Mouse (Mus musculus): ENCODE measurements around the gene Wwp2. TPM values are rescaled to one million over a fixed set of nuclear protein-coding genes. Genes with fewer than 3 reads are reported as not detected.

Gene Wwp2
- polyA plus RNA-seq, 1 experiment = 39.5 TPM

DNA sequence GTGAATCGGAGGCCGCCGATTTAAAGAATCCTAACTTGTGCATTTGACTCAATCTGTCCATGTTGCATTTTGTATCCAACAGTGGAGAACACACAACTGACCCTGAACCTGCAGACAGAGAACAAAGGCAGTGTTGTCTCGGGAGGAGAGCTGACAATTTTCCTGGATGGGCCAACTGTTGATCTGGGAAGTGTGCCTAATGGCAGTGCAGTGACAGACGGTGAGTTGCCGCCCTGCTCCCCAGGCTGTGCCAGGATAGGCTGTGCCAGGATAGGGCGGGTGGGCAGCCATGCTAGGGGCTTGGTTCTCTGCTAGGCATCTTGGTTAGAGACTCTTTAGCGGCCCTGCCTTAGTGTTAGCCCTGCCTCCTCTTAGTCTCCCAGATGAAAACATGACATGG is 47.1 kb downstream of the Wwp2 start:
- DNase-seq (ENCODE audit: low read depth in 1 of 2, low spot score in 2 of 2) = no peak
- peaks cover 12% of the 10 kb centered on the region for H3K36me3 ChIP-seq (ENCODE audit: control insufficient read depth, insufficient read depth, low read length)
- WGBS = 94% methylated on average over 8 of the region's 8 CpGs
- H3K27ac ChIP-seq (ENCODE audit: insufficient read depth, low read length) = no peak overlapping the region
- TF ChIP-seq POLR2A (IDR thresholded peaks at IDR 0.05; ENCODE audit: low read depth, low read length) = no peak
- no peak for TF ChIP-seq CTCF (IDR thresholded peaks at IDR 0.05; ENCODE audit: extremely low read depth, insufficient read depth, insufficient read length, insufficient replicate concordance)
- no peak overlapping the region for H3K4me3 ChIP-seq (ENCODE audit: extremely low read depth, insufficient read depth, insufficient read length)
- H3K4me1 ChIP-seq (ENCODE audit: control insufficient read depth, insufficient read depth, insufficient read length) = no peaks in the 10 kb centered on the region; the same call in 1 of the 2 replicates
- H3K27me3 ChIP-seq (ENCODE audit: control insufficient read depth, insufficient read depth, low read length) = no peaks in the 10 kb centered on the region

DNA sequence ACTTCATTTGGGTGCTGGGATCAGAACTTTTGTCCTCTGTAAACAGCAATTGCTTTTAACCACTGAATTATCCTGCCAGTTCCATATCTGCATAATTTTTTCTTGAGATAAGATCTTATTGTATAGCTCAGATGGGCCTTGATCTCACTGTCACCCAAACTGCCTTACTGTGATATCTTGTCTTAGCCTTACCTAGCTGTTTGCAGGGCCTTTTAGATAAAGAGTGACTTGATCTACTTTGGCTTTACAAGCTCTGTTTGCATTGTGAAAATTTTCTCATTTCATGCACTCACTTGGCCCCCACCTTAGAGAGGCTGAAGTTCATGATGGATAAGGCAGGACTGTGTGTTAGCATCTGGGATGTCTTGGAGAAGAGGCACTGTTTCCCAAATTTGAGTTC is 48.8 kb downstream of the Wwp2 start:
- DNase-seq (ENCODE audit: low read depth in 1 of 2, low spot score in 2 of 2) = no peak
- Histone ChIP-seq H3K4me1 (ENCODE audit: control insufficient read depth, insufficient read depth, insufficient read length) (no peaks in the 10 kb centered on the region), H3K4me3 (ENCODE audit: extremely low read depth, insufficient read depth, insufficient read length) (no peak overlapping the region), H3K27ac (ENCODE audit: insufficient read depth, low read length) (no peak overlapping the region), H3K36me3 (ENCODE audit: control insufficient read depth, insufficient read depth, low read length) (peaks cover 12% of the 10 kb centered on the region), H3K27me3 (ENCODE audit: control insufficient read depth, insufficient read depth, low read length) (no peaks in the 10 kb centered on the region)
- TF ChIP-seq POLR2A (IDR thresholded peaks at IDR 0.05; ENCODE audit: low read depth, low read length) (no peak), CTCF (IDR thresholded peaks at IDR 0.05; ENCODE audit: extremely low read depth, insufficient read depth, insufficient read length, insufficient replicate concordance) (no peak)

DNA sequence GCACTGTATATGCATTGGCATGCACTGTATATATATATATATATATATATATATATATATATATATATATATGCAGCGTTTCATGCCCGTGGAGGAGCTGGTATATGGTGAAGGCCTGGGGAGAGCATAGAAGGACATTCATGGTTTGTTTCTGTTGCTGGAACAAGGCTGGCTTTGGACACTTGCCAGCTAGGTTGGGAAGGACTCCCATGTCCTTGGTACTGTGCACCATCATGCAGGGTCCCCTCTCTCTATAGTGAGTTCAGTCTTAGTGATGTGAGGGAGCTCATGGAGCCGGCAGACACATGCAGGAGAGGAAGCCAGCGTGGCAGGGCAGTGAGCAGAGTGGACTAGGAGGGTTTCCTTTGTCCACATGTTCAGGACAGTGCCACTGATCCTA is 52.4 kb downstream of the Wwp2 start:
- Histone ChIP-seq H3K4me1 (ENCODE audit: control insufficient read depth, insufficient read depth, insufficient read length) (no peaks in the 10 kb centered on the region), H3K27ac (ENCODE audit: insufficient read depth, low read length) (no peak overlapping the region), H3K4me3 (ENCODE audit: extremely low read depth, insufficient read depth, insufficient read length) (no peak overlapping the region), H3K36me3 (ENCODE audit: control insufficient read depth, insufficient read depth, low read length) (peaks cover 9% of the 10 kb centered on the region), H3K27me3 (ENCODE audit: control insufficient read depth, insufficient read depth, low read length) (no peaks in the 10 kb centered on the region)
- 86% methylated on average over 4 of the region's 4 CpGs for WGBS
- DNase-seq (ENCODE audit: low read depth in 1 of 2, low spot score in 2 of 2) = no peak
- TF ChIP-seq POLR2A (IDR thresholded peaks at IDR 0.05; ENCODE audit: low read depth, low read length) (no peak), CTCF (IDR thresholded peaks at IDR 0.05; ENCODE audit: extremely low read depth, insufficient read depth, insufficient read length, insufficient replicate concordance) (no peak)

DNA sequence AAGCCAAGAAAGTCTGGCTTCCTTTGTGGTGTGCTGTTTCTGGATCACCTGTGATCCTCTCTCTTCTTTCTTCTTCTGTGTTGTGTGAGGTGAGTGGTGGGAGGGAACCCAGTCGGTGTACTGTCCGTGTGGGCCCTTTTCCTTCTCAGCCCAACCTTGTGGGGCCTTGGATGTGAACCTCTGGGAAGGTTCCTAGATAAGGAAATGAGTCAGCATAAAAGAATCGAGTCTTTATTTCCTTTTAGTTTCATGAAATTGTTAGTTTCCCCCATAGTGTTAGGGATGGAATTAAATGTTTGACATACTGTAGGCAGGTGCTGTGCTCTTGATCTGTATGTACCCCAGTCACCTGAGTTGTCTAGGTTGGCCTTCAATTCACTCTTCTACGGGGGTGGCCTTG is 52.9 kb downstream of the Wwp2 start:
- no peak overlapping the region for H3K27ac ChIP-seq (ENCODE audit: insufficient read depth, low read length)
- H3K36me3 ChIP-seq (ENCODE audit: control insufficient read depth, insufficient read depth, low read length) = peaks cover 9% of the 10 kb centered on the region
- H3K4me1 ChIP-seq (ENCODE audit: control insufficient read depth, insufficient read depth, insufficient read length) = no peaks in the 10 kb centered on the region
- WGBS = 39% methylated on average over 4 of the region's 4 CpGs
- no peak for DNase-seq (ENCODE audit: low read depth in 1 of 2, low spot score in 2 of 2)
- H3K4me3 ChIP-seq (ENCODE audit: extremely low read depth, insufficient read depth, insufficient read length) = no peak overlapping the region
- no peak for TF ChIP-seq CTCF (IDR thresholded peaks at IDR 0.05; ENCODE audit: extremely low read depth, insufficient read depth, insufficient read length, insufficient replicate concordance)
- TF ChIP-seq POLR2A (IDR thresholded peaks at IDR 0.05; ENCODE audit: low read depth, low read length) = no peak
- H3K27me3 ChIP-seq (ENCODE audit: control insufficient read depth, insufficient read depth, low read length) = no peaks in the 10 kb centered on the region

DNA sequence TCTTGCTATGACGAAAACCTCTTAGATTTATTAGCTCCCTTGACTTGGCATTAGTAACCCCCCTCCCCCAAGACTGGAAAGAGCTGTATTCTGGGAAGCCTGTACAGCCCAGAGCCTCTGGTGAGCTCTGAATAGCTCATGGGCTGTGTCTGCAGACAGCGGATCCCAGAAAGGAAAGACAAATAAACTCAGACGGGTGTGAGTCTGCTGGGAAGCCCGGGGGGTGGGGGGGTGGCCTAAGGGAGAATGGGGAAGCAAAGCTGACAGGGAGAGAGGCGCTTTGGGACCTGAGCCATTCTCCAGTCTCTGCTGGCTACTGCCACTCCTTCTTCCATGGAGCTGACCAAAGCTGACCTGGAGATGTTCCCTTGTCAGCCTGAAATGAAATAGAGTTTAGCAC is 53.8 kb downstream of the Wwp2 start:
- H3K27me3 ChIP-seq (ENCODE audit: control insufficient read depth, insufficient read depth, low read length) = no peaks in the 10 kb centered on the region
- no peak for TF ChIP-seq POLR2A (IDR thresholded peaks at IDR 0.05; ENCODE audit: low read depth, low read length)
- TF ChIP-seq CTCF (IDR thresholded peaks at IDR 0.05; ENCODE audit: extremely low read depth, insufficient read depth, insufficient read length, insufficient replicate concordance) = no peak
- H3K36me3 ChIP-seq (ENCODE audit: control insufficient read depth, insufficient read depth, low read length) = peaks cover 6% of the 10 kb centered on the region
- H3K4me3 ChIP-seq (ENCODE audit: extremely low read depth, insufficient read depth, insufficient read length) = no peak overlapping the region
- H3K4me1 ChIP-seq (ENCODE audit: control insufficient read depth, insufficient read depth, insufficient read length) = no peaks in the 10 kb centered on the region
- no peak overlapping the region for H3K27ac ChIP-seq (ENCODE audit: insufficient read depth, low read length)
- DNase-seq (ENCODE audit: low read depth in 1 of 2, low spot score in 2 of 2) = no peak
- WGBS = 65% methylated on average over 5 of the region's 5 CpGs

DNA sequence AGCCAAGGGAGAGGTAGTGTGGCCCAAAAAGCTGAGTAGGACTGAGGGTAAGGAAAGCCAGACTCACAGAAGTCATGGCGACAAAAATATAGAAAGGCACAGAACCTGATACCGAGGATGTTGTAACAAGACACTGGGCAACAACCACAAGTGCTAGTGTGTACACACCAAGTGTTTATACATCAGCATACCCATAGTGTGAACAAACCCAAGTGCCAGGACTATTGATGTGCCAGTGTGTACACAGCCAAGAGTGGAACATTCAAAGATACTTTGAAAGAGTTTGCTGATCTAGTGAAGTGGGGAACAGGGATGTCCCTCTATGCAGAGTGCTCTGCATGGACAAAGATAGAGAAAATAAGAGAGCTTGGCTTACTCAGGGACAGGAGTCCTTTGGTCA is 54.5 kb downstream of the Wwp2 start:
- TF ChIP-seq CTCF (IDR thresholded peaks at IDR 0.05; ENCODE audit: extremely low read depth, insufficient read depth, insufficient read length, insufficient replicate concordance) (no peak), POLR2A (IDR thresholded peaks at IDR 0.05; ENCODE audit: low read depth, low read length) (no peak)

DNA sequence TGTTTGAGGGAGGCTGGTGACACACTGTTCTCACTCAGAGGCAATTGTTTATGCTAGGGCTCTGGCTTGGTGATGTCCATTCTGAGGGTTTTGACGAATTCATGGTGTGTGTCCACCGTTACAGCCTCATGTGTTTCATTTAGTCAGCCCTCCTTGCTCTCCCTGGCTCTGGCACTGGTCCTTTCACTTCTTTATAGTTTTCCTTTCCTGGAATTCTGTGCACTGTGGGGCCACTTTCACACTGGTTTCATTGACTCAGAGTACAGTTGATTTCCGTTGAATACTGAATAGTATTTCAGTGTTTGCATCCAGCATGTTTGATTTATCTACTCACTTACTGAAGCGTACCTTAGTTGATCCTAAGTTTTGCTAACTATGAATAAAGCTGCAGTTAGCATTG is 55.0 kb downstream of the Wwp2 start:
- H3K4me3 ChIP-seq (ENCODE audit: extremely low read depth, insufficient read depth, insufficient read length) = no peak overlapping the region
- no peak overlapping the region for H3K27ac ChIP-seq (ENCODE audit: insufficient read depth, low read length)
- WGBS = 91% methylated on average over 4 of the region's 4 CpGs
- no peak for DNase-seq (ENCODE audit: low read depth in 1 of 2, low spot score in 2 of 2)
- no peaks in the 10 kb centered on the region for H3K4me1 ChIP-seq (ENCODE audit: control insufficient read depth, insufficient read depth, insufficient read length)
- peaks cover 2% of the 10 kb centered on the region; the same call in 1 of the 2 replicates for H3K36me3 ChIP-seq (ENCODE audit: control insufficient read depth, insufficient read depth, low read length)
- TF ChIP-seq CTCF (IDR thresholded peaks at IDR 0.05; ENCODE audit: extremely low read depth, insufficient read depth, insufficient read length, insufficient replicate concordance) = no peak
- no peaks in the 10 kb centered on the region for H3K27me3 ChIP-seq (ENCODE audit: control insufficient read depth, insufficient read depth, low read length)

More for the DNA sequence above, 54.5 kb downstream of the Wwp2 start:
- H3K36me3 ChIP-seq (ENCODE audit: control insufficient read depth, insufficient read depth, low read length) = peaks cover 2% of the 10 kb centered on the region; the same call in 1 of the 2 replicates
- no peak overlapping the region for H3K4me3 ChIP-seq (ENCODE audit: extremely low read depth, insufficient read depth, insufficient read length)
- no peaks in the 10 kb centered on the region for H3K4me1 ChIP-seq (ENCODE audit: control insufficient read depth, insufficient read depth, insufficient read length)
- DNase-seq (ENCODE audit: low read depth in 1 of 2, low spot score in 2 of 2) = no peak
- H3K27ac ChIP-seq (ENCODE audit: insufficient read depth, low read length) = no peak overlapping the region
- WGBS = 95% methylated on average over 2 of the region's 2 CpGs
- H3K27me3 ChIP-seq (ENCODE audit: control insufficient read depth, insufficient read depth, low read length) = no peaks in the 10 kb centered on the region

Data from spleen, adult 2 months (tissue).